Mouse (Mus musculus) adrenal gland, postnatal 36 days (tissue): ENCODE results near the gene Tubgcp3. TPM values are rescaled to one million over a fixed set of nuclear protein-coding genes. Genes with fewer than 3 reads are reported as not detected.
A peak's percentile ranks its signal among the peaks of the same experiment; 100 is the strongest.
"Not testable (repeated sequence)": the region's sequence is repeated elsewhere in the genome, so short reads cannot be mapped to it uniquely, and the experiment has no call there.

ENCODE experiments used
- DNase-seq, 2 experiments: peaks; one replicate each; pipeline ENCODE4 v3.0.0; 2021; ENCODE audit warnings: mixed read lengths in 1 of 2
- total RNA-seq, 2 experiments: library from RNA; stranded (reverse); gene quantifications; 2 replicates each; pipeline ENCODE4 v1.2.3; 2021

Gene Tubgcp3
- total RNA-seq, 2 experiments from 2014 or later: 29.6 to 29.8 TPM

- DNase-seq: no peak
These were observed 27.7 kb downstream of the Tubgcp3 start for GRCm38 (mm10) chr8:12644341-12644740.

GRCm38 (mm10) chr8:12641527-12641926, 30.5 kb downstream of the Tubgcp3 start:
- no peak for DNase-seq

GRCm38 (mm10) chr8:12638446-12638845, 33.6 kb downstream of the Tubgcp3 start:
- no peak for DNase-seq

- no peak for DNase-seq
These were observed 36.7 kb downstream of the Tubgcp3 start for GRCm38 (mm10) chr8:12635366-12635765.

GRCm38 (mm10) chr8:12629079-12629478, 43.0 kb downstream of the Tubgcp3 start:
- peak; percentile 49 to 55 for DNase-seq

- DNase-seq: no peak
These were observed 46.2 kb downstream of the Tubgcp3 start for GRCm38 (mm10) chr8:12625890-12626289.

- no peak for DNase-seq
These were observed 50.4 kb downstream of the Tubgcp3 start for GRCm38 (mm10) chr8:12621550-12622222.

- not testable (repeated sequence) for DNase-seq
These were observed 54.7 kb downstream of the Tubgcp3 start for GRCm38 (mm10) chr8:12617369-12617768.

GRCm38 (mm10) chr8:12613201-12613600, 58.8 kb downstream of the Tubgcp3 start:
- DNase-seq: no peak

- DNase-seq: no peak
These were observed 62.1 kb downstream of the Tubgcp3 start for GRCm38 (mm10) chr8:12609752-12610449.

GRCm38 (mm10) chr8:12608810-12609209, 63.2 kb downstream of the Tubgcp3 start:
- DNase-seq: no peak

- peak; percentile 78 to 79 for DNase-seq
These were observed 64.8 kb downstream of the Tubgcp3 start for GRCm38 (mm10) chr8:12607223-12607622.

GRCm38 (mm10) chr8:12583785-12584184, 88.3 kb downstream of the Tubgcp3 start:
- DNase-seq: no peak

GRCm38 (mm10) chr8:12579339-12579999, 92.6 kb downstream of the Tubgcp3 start:
- not testable (repeated sequence) for DNase-seq

GRCm38 (mm10) chr8:12576739-12577138, 95.3 kb downstream of the Tubgcp3 start:
- no peak for DNase-seq

- no peak for DNase-seq
These were observed 96.0 kb downstream of the Tubgcp3 start for GRCm38 (mm10) chr8:12576003-12576402.

GRCm38 (mm10) chr8:12572814-12573534, 99.1 kb downstream of the Tubgcp3 start, which contains the start of gene Spaca7:
Gene Spaca7, plus strand, starts transcription at chr8:12573029.
- DNase-seq: no peak

- DNase-seq: no peak
These were observed 105.5 kb downstream of the Tubgcp3 start for GRCm38 (mm10) chr8:12566509-12566908.

- no peak for DNase-seq
These were observed 106.6 kb downstream of the Tubgcp3 start for GRCm38 (mm10) chr8:12565488-12565887.

GRCm38 (mm10) chr8:12564307-12564706, 107.7 kb downstream of the Tubgcp3 start:
- DNase-seq: peak; percentile 12 to 25
